Mouse (Mus musculus): ENCODE results near the gene Gm3264. TPM values are rescaled to one million over a fixed set of nuclear protein-coding genes. Genes with fewer than 3 reads are reported as not detected.
A peak's percentile ranks its signal among the peaks of the same experiment; 100 is the strongest.
"Not testable (repeated sequence)": the region's sequence is repeated elsewhere in the genome, so short reads cannot be mapped to it uniquely, and the experiment has no call there.

The Gm3264 gene
- 10 to 100 TPM; 19.4 to 20.7 TPM for total RNA-seq (2021)

DNA sequence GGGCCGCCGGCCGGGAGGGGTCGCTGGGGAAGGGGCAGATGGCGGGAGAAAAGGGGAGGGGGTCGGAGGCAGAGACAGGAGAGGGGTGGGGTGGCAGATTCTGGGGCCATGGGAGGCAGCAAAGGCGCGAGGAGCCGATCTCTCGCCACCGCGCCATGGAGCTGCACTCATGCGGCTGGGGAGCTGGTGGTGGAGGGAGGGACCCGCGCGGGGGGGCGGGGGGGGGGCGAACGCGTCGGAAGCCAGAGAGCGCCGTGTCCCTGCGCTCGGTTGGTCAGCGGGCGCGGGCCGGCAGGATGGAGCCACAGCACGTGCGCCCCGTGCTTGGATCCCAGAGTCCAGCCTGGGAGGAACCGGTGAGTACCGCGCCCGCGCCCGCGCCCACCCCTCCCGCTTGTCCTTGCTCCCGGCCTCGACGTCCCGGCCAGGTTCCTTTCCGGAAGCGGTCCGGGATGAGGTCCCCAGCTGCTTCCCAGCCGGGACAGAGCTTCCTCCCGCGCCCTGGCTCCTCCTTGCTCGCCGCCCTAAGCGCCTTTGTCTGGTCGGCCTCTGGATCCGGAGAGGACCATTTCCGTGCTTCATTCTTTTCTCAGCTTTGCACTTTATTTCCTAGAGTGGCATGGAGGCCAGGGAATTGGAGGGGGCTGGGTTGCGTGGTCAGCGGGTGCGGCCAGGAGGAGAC is at the start of gene Gm3264:
Gene Gm3264, plus strand, starts transcription at position 278 of the 682 bp plus-strand sequence.
- intact Hi-C loops (cut with DNase I) = not testable (repeated sequence)
- peak in 1 of 2 experiments; percentile 18 for DNase-seq (ENCODE audit: extremely low spot score in 1 of 2, low spot score in 2 of 2)

DNA sequence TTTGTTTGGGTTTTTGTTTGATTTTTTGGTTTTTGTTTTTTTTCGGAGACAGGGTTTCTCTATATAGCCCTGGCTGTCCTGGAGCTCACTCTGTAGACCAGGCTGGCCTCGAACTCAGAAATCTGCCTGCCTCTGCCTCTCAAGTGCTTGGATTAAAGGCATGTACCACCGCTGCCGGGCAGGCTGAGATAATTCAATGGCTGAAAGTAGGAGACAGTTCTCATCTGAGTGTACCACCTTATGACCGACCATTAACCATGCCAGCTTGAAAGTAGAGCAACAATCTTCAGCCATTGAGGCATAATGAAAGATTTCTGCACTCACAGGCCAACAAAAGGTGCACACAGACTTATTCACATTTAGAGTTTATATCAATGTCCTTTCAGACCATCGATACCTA is 49.0 kb upstream of the Gm3264 start:
- peak in 1 of 2 experiments; percentile 21 for DNase-seq (ENCODE audit: extremely low spot score in 1 of 2, low spot score in 2 of 2)
- intact Hi-C loops (cut with DNase I) = not testable (repeated sequence)

DNA sequence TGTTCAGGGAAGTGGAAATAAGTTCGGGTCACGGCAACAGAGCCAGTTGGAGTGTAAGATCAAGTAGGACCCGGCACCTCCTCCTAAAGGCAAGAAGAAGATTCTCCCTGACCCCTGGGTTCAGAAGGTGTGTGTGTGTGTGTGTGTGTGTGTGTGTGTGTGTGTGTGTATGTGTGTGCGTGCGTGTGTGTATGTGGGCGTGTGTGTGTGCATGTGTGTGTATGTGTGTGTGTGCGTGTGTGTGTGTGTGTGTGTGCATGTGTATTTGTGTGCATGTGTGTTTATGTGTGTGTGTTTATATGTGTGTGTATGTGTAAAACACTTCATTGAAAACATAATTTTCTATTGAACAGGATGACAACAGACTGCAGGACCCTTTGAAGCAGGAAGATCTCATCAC is 33.4 kb upstream of the Gm3264 start:
- intact Hi-C loops (cut with DNase I); DNase-seq (ENCODE audit: extremely low spot score in 1 of 2, low spot score in 2 of 2): not testable (repeated sequence)

DNA sequence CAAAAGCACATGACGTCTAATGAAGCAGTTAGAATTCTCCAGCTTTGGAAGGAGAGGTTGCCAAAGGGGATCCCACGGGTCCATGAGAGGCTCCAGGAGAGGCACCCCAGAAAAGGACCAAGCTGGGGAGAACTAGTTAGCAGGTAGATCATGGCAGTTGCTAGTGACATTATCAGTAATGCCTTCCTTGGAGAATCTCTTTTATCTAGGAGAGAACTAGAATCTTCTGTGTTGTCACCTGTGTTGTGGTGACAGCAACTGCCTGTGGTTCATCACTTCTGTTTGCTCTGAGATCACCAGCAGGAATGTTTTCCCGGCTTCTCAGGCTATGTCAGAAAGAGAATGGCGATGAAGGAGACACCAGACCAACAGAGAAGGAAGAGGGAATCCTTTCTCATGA is 17.6 kb upstream of the Gm3264 start, which contains the start of gene Gm3269:
Gene Gm3269, plus strand, starts transcription at position 301 of the 400 bp plus-strand sequence.
- intact Hi-C loops (cut with DNase I); DNase-seq (ENCODE audit: extremely low spot score in 1 of 2, low spot score in 2 of 2): not testable (repeated sequence)

DNA sequence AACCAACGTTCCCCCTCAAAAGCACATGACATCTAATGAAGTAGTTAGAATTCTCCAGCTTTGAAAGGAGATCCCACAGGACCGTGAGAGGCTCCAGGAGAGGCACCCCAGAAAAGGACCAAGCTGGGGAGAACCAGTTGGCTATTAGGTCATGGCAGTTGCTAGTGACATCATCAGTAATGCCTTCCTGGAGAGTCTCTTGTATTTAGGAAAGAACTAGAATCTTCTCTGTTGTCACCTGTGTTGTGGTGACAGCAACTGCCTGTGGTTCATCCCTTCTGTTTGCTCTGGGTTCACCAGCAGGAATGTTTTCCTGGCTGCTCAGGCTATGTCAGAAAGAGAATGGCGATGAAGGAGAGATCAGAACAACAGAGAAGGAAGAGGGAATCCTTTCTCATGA is 36.7 kb downstream of the Gm3264 start, which contains the start of gene Gm3278:
Gene Gm3278, plus strand, starts transcription at position 301 of the 400 bp plus-strand sequence.
- intact Hi-C loops (cut with DNase I); DNase-seq (ENCODE audit: extremely low spot score in 1 of 2, low spot score in 2 of 2): not testable (repeated sequence)

Other genes starting within 250 kb of the Gm3264 start
- gene Gm8159, start 223.2 kb upstream of the Gm3264 start, total RNA-seq (2021) = under 1 TPM; 0.53 to 0.77 TPM
- gene Gm3239, start 191.4 kb upstream of the Gm3264 start, total RNA-seq (2021) = not detected
- not detected for gene Gm7876, start 146.3 kb upstream of the Gm3264 start, total RNA-seq (2021)
- gene Gm3252, start 128.8 kb upstream of the Gm3264 start, total RNA-seq (2021) = under 1 TPM; 0.54 to 0.83 TPM
- gene Gm9602, start 79.2 kb upstream of the Gm3264 start, total RNA-seq (2021) = not detected
- not detected for gene Gm3269, start 17.5 kb upstream of the Gm3264 start, total RNA-seq (2021)
- gene Gm3278, start 36.8 kb downstream of the Gm3264 start, total RNA-seq (2021) = not detected
- not detected for gene Gm8297, start 128.4 kb downstream of the Gm3264 start, total RNA-seq (2021)
- not detected for gene Gm3298, start 160.3 kb downstream of the Gm3264 start, total RNA-seq (2021)
- not detected for gene 4930555G01Rik, start 195.1 kb downstream of the Gm3264 start, total RNA-seq (2021)
- 1 to 10 TPM; 6.0 to 6.8 TPM for gene Gm8281, start 215.5 kb downstream of the Gm3264 start, total RNA-seq (2021)